Mouse (Mus musculus): ENCODE measurements at regions not wholly inside any gene's neighbourhood (a gene's known extent, or its start where the extent isn't known, plus 50 kb on each side); places are given as distances from the start of the nearest gene placed in this dataset.

DNA sequence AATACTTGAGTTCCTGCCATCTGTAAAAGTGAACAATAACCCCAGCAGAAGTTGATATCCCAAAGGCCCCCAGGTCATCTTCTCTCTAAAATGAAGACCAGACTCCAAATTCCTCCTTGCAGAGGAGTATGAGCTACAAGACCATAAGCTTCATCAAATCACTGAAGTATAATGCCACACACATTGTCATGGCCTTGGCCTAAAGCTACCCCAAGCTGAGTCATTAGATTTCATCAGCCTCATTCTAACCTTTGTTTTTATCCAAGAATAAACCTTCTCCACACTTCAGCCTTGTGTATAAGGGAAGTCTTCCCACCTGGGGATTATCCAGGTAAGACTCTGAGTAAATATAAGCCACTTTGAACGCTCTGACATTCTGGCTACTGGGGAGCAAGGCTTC is 289.3 kb downstream of the Psat1 start:
- intact Hi-C loops (cut with DNase I) = no loop called here
- no peak for DNase-seq

DNA sequence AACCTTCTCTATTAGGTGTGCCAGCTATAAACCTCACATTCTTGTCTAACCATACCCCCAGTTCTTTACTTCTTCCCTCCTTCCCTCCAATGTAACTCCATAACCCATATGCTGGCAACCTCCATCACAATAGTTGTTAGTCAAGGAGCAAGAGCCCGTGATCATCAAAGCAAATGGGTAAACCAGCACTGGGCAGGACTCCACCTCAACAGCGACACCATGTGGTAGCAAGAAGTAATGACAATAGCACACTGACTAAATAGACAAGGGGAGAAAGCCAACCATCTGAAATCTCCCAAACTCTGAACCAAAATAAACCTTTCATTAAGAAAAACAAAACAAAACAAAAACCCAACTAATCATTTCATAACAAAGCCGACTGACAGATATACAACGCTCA is 297.8 kb downstream of the Psat1 start:
- intact Hi-C loops (cut with DNase I) = no loop called here
- no peak for DNase-seq

DNA sequence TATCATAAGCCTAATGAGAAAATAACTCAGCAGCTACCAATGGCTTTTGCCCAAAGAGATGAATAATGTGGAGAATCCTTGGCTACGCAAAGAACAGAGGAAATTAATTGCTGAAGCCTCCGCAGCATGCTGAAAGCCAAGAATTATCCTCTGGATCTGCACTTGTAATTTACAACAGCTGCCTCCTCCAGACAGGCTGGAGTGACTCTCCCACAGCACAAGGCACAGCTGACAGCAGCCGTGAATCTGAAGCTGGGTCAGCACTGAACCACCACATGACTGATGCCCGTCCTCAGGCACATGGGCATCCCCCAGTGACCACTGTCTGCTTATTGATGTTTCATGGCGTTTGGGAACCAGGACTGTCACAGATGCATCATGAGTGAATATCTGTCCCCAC is 299.8 kb downstream of the Psat1 start:
- DNase-seq = no peak
- intact Hi-C loops (cut with DNase I) = no loop called here

DNA sequence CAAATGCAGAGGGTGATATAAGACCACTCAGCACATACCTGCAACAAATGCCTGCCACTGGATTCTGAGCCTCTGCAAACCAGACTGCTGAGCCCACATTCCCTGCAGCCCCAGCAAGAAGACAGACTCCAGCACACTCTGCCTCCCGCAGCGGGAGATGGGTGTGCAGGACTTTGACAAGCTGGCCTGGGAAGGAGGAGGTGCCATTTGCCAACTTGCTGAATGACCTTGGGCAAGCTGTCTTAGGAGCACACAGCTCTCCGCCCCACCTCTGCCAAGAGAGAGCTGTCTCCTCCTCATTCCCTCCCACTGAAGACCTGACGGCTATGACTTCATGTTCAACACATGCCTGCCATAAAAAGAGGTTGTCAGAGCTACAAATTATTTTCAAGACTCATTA is 302.4 kb downstream of the Psat1 start:
- no peak for DNase-seq
- intact Hi-C loops (cut with DNase I) = no loop called here

DNA sequence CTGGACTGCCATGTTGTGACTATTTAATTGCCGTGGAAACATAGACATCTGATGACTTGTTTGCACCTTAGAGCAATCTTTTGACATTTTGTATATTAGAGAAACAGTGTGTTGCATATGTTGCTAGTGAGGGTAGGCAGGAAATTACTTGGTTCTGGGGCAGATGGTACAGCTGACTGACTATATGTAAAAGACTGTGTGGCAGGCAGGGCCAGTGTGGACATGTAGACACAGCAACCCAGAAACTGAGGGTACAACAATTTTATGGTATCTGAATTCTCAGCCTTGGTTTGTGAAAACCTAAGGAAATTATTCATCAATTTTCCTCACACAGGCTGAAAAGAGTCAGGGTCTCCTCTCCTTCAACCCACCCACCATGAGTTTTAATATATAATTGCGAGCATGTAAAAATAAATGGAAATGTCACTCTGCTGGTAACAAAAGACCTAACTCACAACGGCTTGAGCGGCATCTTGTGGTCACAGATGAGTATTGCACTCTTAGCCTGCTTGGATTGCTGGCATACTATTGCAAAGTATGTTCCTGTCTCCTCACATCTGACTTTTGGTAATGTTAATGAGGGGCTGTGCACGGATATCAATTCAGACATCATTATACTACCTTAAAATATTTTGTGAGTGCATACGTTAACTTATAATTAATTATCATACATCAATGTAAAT is 329.8 kb downstream of the Psat1 start:
- peak in 1 of 2 experiments; percentile 15 for DNase-seq
- intact Hi-C loops (cut with DNase I) = loop anchor here (10.0 kb wide), 1 partner anchor 1633 kb away; no protein-coding TSS in a partner anchor

DNA sequence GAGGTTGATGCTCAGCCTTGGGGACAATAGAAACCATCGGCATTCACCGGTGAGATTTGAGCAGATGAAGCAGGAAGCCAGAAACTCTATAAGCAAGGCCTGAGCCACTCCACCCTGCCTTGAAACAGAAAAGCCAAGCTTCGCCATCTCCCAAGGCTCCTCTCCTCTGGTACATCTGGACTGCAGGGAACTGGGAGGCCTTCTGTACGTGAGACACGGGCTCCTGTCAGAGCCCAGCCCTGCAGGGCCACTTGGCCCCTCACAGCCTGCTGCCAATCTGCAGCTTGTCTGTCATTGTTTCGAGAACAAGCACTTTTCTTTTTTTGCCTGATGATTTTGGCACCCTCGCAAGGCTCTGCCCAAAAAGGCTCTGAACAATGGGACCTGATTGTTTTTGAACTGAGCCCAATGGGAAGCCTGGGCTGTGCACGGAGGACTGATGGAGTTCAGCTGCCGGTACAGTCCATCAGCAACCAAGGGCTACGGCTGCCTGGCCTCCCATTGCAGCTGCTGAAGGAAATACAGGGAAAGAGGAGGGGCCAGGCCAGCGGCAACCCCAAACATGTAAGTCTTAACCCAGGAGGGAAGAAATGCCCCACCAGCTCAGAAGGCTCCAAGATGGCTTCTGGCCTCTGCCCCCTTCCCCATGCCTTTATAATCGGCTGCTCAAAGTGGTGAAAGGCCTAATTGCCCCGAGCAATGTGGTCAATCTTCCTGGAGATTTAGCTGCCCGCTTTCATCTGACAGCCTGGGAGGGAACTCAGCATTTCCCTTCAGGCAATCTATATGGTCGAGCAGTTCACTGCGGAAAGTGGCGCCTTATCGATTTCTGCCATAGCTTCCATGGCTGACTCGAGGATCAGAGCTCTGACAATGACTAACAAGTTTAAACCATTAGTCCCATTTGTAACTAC is 332.2 kb downstream of the Psat1 start:
- DNase-seq = no peak

DNA sequence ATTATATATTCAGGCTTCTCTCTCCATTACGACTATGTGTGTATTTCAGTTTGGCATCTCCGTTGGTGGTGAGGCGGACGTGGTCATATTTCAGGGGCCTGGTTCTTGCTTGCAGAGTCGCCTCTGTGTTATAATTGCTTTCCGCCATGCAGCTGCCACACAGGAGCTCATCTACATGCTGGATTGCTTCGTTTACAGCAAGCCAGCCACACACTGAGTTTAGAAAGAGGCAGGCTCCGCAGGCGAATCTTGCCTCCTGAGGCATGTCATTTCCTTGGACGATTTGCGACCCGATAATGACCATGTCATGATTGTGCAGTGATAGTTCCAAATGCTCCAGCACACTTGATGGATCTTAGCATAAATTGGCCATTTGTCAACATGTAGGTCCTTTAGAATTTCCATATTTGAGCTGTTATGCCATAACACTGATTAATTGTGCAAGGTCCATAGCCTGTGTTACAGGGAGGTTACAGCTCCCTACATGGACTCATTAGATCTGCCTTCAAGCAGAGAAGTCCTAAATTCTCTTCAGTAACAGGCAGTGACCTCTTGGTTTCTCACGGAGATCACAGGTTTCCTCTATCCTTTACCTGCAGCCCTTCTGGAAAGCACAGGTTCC is 335.9 kb downstream of the Psat1 start:
- intact Hi-C loops (cut with DNase I) = loop anchor here (10.0 kb wide), 1 partner anchor 1626 kb away; no protein-coding TSS in a partner anchor
- no peak for DNase-seq

More for the DNA sequence above, 332.2 kb downstream of the Psat1 start:
- intact Hi-C loops (cut with DNase I) = loop anchor here (10.0 kb wide), 1 partner anchor 1630 kb away; no protein-coding TSS in a partner anchor

DNA sequence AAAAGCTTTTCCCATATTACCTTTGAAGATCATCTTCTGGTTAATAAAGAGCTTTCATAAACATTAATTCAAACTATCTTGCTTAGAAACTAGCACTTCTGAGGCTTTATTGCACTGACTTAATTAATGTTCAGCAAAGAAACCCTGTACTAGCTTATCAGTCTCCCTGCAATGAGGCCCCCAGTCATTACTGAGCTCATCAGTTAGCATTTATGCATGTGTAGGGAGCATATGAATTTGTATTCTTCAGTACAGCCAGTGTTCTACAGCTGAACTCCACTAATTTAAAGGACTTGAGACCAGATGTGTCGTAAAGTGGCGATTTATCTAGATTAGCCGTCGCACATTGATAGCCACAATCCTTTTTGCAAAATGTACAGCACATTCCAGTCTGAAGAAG is 340.7 kb downstream of the Psat1 start:
- intact Hi-C loops (cut with DNase I) = no loop called here

DNA sequence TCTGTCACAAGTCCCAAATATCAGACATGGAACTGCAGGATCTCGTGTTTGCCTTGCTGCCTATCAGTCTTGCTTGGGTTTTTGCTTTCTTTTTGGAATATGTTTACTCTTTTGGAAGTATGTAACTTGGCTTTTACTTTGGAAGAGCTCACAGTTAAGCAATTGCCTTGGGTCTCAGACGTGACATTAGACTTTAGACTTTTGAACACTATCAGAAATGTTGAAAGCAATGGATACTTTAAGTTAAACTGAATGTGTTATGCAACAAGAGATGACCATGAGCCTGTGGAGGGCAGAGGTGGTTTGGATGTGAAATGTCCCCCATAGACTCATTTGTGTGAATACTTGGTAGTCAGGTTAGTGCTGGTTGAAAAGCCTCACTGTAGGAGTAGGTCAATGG is 354.3 kb downstream of the Psat1 start:
- no peak for DNase-seq

More for the DNA sequence above, 340.7 kb downstream of the Psat1 start:
- no peak for DNase-seq

DNA sequence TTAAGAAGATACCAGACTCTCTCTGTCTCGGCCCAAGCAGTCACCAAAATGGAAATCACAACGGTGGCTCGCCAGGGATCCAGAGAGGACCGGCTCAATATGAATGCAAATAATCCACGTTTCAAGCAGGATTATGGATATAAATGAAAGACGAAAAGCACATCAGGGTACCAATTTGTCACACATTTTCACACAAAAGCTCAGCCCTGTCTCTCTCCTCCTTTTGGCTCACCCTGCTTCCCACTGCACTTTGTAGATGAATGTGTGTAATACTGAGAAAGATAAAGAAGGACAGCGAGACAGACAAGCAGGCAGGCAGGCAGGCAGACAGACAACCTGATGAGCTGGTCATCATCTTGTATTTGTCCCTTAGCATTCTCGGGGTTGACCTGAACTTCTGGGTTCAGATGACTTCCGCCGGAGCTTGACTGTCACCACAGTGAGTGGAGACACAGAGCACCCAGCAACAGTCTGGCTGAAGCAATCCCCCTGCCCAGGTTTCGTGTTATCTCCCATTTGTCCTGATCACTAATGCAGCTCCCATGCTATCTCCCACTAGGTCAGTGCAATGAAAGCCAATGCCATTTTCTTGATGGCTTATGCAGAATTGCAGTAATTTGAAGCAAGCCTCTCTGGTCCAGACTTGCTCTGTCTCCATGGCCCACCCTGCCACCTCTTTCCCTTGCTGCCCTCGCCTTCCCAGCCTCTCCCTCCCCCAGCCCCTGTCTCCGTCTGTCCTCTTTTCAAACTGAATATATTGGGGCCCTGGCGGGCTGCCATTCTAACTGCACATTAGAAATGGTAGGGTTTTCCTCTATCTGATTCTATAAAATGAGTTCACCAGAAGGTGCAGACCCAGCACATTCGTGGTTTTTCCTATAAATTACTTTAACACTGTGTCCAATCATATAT is 363.1 kb downstream of the Psat1 start:
- no peak for DNase-seq
- intact Hi-C loops (cut with DNase I) = no loop called here

More for the DNA sequence above, 354.3 kb downstream of the Psat1 start:
- intact Hi-C loops (cut with DNase I) = no loop called here

DNA sequence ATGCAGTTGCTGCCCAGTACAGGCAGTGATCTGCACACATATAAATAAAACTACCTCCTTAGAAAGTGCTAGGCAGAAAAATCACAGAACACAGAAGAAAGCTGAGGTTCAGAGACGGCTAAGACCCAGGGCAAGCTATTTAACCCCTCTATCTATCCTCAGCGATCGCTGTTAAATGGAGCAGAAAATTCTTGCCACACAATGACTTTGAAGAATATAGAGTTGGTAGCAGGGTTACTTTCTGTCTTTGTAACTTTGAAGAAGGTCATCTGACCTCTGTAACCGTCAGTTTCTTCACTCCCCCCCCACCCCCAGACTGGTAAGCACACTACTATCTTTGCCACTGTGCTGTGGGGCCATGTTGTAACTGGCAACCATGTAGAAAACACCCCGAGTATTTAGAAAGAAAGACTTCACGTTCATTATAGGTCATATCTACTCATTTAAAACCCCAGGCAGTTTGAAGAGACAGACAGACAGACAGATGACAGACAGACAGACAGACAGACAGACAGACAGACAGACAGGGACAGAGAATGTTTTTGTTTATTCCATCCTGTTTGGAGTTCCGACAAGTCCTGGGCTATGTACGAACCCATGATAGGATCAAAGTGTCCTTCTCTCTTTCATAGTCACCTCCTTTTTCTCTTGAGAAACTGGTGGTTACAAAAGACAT is 363.9 kb downstream of the Psat1 start:
- intact Hi-C loops (cut with DNase I) = no loop called here
- no peak for DNase-seq

DNA sequence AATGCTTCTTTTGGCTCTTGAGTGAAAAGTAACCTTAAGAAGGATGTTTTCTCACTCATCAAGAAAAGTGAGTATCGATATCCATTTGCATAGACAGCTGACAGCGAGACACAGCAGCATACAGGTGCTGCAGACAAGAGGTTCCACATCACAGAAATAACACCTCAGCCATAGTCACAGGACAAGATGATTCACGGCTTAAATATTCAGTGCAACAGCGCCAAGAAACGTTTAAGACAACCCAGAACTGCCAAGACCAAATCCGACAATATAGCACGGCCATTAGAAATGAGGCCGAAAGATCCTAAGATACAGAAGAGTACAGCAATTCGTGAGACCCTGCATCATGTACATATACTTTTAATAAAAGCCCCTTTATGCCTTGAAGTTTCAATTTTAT is 375.9 kb downstream of the Psat1 start:
- intact Hi-C loops (cut with DNase I) = no loop called here

DNA sequence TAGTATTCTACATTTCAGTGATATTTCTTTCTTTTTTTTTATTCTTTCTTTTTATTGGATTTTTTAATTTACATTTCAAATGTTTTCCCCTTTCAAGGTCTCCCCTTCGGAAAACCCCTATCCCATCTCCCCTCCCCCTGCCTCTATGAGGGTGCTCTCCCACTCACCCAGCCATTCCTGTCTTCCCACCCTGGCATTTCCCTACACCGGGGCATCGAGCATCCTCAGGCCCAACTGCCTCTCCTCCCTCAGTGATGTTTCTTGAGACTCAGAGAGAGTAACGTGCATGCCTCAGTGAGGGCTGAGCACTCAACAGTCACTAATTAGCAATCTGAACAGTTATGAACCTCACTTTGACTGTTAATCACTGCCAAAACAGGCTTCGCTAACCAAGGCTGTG is 385.6 kb downstream of the Psat1 start:
- DNase-seq = no peak
- intact Hi-C loops (cut with DNase I) = no loop called here

More for the DNA sequence above, 375.9 kb downstream of the Psat1 start:
- DNase-seq = no peak

DNA sequence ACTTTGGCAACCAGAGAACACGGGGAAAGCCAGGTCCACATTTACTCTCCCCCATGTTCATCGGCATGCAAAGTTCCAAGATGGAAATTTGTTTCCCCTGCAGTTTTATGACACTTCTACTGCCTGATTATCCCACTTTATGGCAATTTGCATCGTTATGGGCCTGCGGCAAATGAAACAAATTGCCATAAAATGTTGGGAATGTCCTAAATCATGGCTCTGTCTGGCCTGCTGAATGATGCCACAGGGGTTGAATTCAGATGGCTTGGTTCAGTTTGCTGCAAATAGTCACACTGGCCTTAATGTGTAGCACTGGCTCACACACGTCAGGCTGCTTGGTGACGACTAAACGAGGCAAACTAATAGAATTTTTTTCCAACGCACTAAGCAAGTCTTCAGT is 393.2 kb downstream of the Psat1 start:
- no peak for DNase-seq
- intact Hi-C loops (cut with DNase I) = no loop called here

DNA sequence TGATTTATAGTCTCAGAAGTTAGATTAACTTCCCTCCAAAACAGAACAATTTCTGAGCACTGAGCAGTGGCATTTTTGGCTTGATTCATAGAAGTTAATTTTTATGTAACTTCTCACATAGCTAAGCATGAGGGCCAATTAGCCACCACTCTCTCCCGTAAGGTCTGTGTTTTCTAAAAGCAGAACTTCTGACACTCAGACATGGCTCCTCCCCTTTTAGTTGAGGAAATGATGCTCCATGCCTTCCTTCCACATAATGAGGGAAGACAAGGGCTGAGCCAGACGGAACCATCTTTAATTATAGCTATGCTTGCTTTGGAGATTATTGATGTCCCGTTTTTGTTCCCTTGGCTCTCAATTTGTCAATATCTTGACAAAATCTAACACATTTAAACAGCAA is 429.3 kb downstream of the Psat1 start:
- intact Hi-C loops (cut with DNase I) = no loop called here
- DNase-seq = no peak

DNA sequence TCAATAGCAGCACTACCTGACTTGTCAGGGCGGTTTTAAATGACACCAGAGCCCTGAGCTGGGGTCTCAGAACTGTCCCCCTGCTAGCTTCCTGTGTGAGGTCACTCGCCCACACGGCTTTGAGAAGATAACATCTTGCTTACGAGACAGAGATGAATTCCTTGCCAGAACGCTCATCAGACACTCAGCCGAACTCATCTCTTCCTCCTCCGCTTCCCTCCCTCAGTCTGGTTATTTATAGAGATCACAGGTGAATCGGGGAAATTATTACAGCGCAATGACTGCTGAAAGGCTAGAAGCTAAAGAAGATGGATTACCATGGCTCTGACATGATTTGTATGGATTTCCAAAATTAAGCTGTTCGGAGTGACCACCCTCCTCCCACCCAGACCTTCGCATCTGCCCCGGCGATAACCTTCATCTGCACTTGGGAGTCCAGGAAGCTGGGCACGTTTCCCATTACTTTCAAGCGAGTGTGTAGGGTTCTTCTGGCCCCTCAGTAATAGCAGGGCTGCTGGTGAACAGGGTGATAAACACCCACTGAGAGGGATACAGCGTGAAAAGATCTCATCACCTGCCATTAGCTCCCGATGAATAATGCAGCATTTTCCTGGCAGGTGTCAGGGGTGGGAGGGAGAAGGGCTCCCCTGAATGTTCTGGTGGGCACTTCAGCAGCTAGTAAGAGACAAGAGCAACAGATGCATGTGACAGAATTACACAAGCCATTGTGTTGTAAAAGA is 430.4 kb downstream of the Psat1 start:
- DNase-seq = no peak
- intact Hi-C loops (cut with DNase I) = no loop called here

DNA sequence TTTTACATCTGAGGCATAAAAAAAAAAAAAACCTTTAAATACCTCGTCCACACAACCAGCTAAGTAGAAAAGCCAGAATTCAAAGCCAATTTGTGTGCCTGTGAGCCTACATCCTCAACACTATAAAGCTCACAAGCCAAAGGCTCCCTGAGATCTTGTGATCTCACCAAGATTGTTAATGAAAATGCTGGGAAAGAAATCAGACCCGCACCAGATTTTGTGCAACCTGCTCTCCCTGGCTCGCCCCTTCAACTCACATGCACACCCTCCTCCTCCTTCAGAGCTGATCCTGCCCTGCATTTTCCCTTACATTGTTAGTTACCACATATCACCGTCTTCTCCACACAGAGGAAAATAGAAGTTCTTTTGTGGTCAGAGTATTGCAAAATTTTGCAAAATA is 433.9 kb downstream of the Psat1 start:
- intact Hi-C loops (cut with DNase I) = no loop called here
- DNase-seq = no peak

DNA sequence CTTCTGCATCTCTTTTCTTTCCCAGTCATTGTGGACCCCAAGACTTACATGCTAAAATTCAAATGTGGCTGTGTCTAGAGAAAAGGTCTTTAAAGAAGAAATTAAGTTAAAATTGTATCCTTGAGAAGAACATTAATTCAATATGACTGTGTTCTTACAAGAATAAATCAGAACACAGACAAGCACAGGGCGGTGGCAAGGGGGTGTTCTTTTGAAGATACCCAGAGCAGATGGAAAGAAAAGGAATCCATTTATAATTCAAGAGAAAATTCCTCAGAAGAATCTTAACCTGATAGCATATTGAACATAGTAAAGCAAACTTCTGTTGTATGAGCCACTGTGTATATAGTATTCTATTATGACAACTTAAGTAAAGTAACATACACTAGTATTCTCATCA is 436.7 kb downstream of the Psat1 start:
- no peak for DNase-seq
- intact Hi-C loops (cut with DNase I) = no loop called here

DNA sequence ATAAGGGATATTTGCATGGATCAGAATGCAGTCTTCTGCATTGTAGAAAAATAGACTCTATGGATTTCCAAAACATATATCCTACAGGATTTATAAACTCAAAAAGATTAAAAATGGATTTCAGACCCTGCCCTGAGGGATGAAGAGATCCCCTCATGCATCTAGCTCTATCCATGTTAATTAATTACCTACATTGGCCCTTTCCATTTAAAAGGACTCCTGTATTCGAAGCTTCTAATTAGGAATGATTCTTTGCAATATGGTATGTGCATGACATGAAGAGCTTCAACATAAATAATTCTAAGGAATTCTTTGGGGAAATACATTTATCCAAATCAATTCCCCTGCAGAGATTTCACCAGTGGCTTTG is 444.2 kb downstream of the Psat1 start:
- intact Hi-C loops (cut with DNase I) = no loop called here
- no peak for DNase-seq
